Mouse (Mus musculus) neural tube, embryonic 11.5 days (tissue): ENCODE data around the gene Pom121. TPM values are rescaled to one million over a fixed set of nuclear protein-coding genes. Genes with fewer than 3 reads are reported as not detected.
A peak's percentile ranks its signal among the peaks of the same experiment; 100 is the strongest.

ENCODE experiments used
- ATAC-seq: fragments of 200-750 bp; cut with Nextera tagmentation; 2 replicates; pipeline ENCODE4 v1.8.0; 2017; ENCODE audit warnings: moderate number of reproducible peaks, mild to moderate bottlenecking, moderate TSS enrichment, moderate library complexity; ENCODE audit not compliant: insufficient read depth, low FRiP score, low TSS enrichment
- DNase-seq: peaks from one replicate; pipeline ENCODE4 v3.0.0-alpha.2; 2015; ENCODE audit warnings: low spot score
- H3K27ac ChIP-seq: fragments of 300-500 bp; sonication (generic); 2 replicates; pipeline ENCODE4 v1.5.1; 2014; ENCODE audit warnings: low read depth, mild to moderate bottlenecking, low read length
- H3K27me3 ChIP-seq: fragments of 300-500 bp; sonication (generic); 2 replicates; pipeline ENCODE4 v1.6.1; 2014; ENCODE audit warnings: mild to moderate bottlenecking, low read length, mixed read lengths; ENCODE audit not compliant: control insufficient read depth, insufficient read depth
- H3K36me3 ChIP-seq: fragments of 300-500 bp; sonication (generic); 2 replicates; pipeline ENCODE4 v1.6.1; 2014; ENCODE audit warnings: mild to moderate bottlenecking, low read length, moderate library complexity, mixed read lengths; ENCODE audit not compliant: control insufficient read depth, insufficient read depth
- H3K4me1 ChIP-seq: fragments of 300-500 bp; sonication (generic); 2 replicates; pipeline ENCODE4 v1.6.1; 2014; ENCODE audit warnings: low read length, mixed read lengths; ENCODE audit not compliant: control insufficient read depth, insufficient read depth
- H3K4me2 ChIP-seq: fragments of 300-500 bp; sonication (generic); 2 replicates; pipeline ENCODE4 v1.6.1; 2014; ENCODE audit warnings: low read depth, mild to moderate bottlenecking, moderate library complexity
- H3K4me3 ChIP-seq: fragments of 300-500 bp; sonication (generic); 2 replicates; pipeline ENCODE4 v1.5.1; 2014; ENCODE audit warnings: low read depth, low read length
- H3K9ac ChIP-seq: fragments of 300-500 bp; sonication (generic); 2 replicates; pipeline ENCODE4 v1.6.1; 2014; ENCODE audit warnings: mild to moderate bottlenecking, low read length
- H3K9me3 ChIP-seq: fragments of 300-500 bp; sonication (generic); 2 replicates; pipeline ENCODE4 v1.6.1; 2016; ENCODE audit warnings: low read length; ENCODE audit not compliant: control insufficient read depth
- WGBS: fragments of 180-500 bp; shearing (Covaris S2); extraction: QIAGEN DNeasy Blood & Tissue Kit; methylation state at CpG from one replicate; pipeline ENCODE4 v1.1.7; 2014; 5-methylcytosine and 5-hydroxymethylcytosine counted together
- polyA plus RNA-seq: library from polyadenylated mRNA; unstranded; fragments of >200 nt; fragmentation: Nextera tagmentation; extraction: Ambion mirVana; gene quantifications from 2 replicates; pipeline ENCODE4 v1.2.1, GENCODE M21; 2014

Pom121 gene
- polyA plus RNA-seq: 19.9 and 20.3 TPM in 2 replicates

DNA sequence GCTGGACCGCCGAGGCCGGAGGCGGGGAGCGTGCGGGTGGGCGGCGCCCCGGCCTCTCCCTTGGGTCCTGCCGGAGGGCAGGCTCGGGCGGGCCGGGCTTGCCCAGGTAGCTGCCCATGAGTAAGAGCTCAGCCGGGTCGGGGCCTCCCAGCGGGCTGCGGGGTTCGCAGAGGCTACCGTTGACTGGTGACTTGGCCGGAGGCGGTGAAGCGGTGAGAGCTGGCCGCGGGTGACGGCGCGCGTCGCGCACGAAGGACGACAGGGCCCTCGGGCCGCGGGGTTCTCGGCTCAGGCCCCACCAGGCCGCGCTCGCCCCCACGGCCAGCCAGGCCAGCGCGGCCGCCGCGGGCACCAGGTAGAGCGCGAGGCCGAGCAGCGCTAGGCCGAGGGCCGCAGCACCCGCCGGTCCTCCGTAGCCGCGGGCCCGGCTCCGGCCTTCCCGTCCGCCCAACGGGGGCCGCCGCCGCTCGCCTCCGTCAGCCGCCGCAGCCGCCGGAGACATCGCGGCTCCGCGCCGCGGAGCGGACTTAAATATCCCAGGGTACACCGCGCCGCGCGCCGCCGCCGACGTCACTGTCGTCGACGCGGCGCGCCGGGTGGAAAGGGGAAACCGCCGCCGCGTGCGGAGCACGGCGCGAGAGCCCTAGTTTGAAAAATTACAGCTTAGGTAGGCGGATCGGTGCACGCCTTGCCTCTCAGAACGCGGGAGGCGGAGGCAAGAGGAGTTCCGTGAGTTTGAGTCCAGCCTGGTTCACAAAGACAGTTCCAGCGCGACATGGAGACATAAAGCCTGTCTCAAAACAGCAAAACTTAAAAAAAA, at the start of gene Pom121:
Gene Pom121 (minus strand): TSS at position 543 of the 820 bp plus-strand sequence.
- DNase-seq (peak; percentile 92), ATAC-seq (peak; percentile 87)
- Histone ChIP-seq H3K27ac (peak within 1 kb of the TSS; percentile 70), H3K36me3 (peaks cover 14% of the 10 kb centered on the region), H3K4me3 (peak within 1 kb of the TSS; percentile 99), H3K9me3 (no peaks in the 10 kb centered on the region), H3K9ac (peak within 1 kb of the TSS; percentile 96), H3K4me2 (peak within 1 kb of the TSS; percentile 60), H3K4me1 (peaks cover 4% of the 10 kb centered on the region; the same call in 1 of the 2 replicates), H3K27me3 (no peaks in the 10 kb centered on the region)
- WGBS: under 1% methylated on average over 94 of the region's 110 CpGs

GRCm38 (mm10) chr5:135442430-135442829, 48.1 kb upstream of the Pom121 start:
- DNase-seq (no peak), ATAC-seq (no peak)
- 83% methylated on average over 7 of the region's 7 CpGs for WGBS
- no peaks in the 10 kb centered on the region for H3K4me1 ChIP-seq
- peaks cover 5% of the 10 kb centered on the region for H3K36me3 ChIP-seq
- no peak overlapping the region for H3K27ac ChIP-seq
- H3K27me3 ChIP-seq: no peaks in the 10 kb centered on the region
- no peak overlapping the region for H3K4me2 ChIP-seq
- no peak overlapping the region for H3K9ac ChIP-seq
- H3K4me3 ChIP-seq: no peak overlapping the region
- H3K9me3 ChIP-seq: no peaks in the 10 kb centered on the region

GRCm38 (mm10) chr5:135435039-135435438, 40.7 kb upstream of the Pom121 start:
- Histone ChIP-seq H3K27me3 (no peaks in the 10 kb centered on the region), H3K36me3 (peaks cover 22% of the 10 kb centered on the region), H3K4me3 (no peak overlapping the region), H3K9ac (no peak overlapping the region), H3K9me3 (no peaks in the 10 kb centered on the region), H3K4me1 (no peaks in the 10 kb centered on the region), H3K4me2 (no peak overlapping the region), H3K27ac (no peak overlapping the region)
- no peak for DNase-seq
- no peak for ATAC-seq
- 95% methylated on average over 10 of the region's 10 CpGs for WGBS

GRCm38 (mm10) chr5:135433861-135434260, 39.5 kb upstream of the Pom121 start:
- 96% methylated on average over 4 of the region's 4 CpGs for WGBS
- no peak overlapping the region for H3K4me2 ChIP-seq
- no peaks in the 10 kb centered on the region for H3K4me1 ChIP-seq
- H3K27ac ChIP-seq: no peak overlapping the region
- H3K27me3 ChIP-seq: no peaks in the 10 kb centered on the region
- H3K36me3 ChIP-seq: peaks cover 26% of the 10 kb centered on the region
- no peak overlapping the region for H3K9ac ChIP-seq
- no peaks in the 10 kb centered on the region for H3K9me3 ChIP-seq
- no peak for DNase-seq
- ATAC-seq: no peak
- no peak overlapping the region for H3K4me3 ChIP-seq

DNA sequence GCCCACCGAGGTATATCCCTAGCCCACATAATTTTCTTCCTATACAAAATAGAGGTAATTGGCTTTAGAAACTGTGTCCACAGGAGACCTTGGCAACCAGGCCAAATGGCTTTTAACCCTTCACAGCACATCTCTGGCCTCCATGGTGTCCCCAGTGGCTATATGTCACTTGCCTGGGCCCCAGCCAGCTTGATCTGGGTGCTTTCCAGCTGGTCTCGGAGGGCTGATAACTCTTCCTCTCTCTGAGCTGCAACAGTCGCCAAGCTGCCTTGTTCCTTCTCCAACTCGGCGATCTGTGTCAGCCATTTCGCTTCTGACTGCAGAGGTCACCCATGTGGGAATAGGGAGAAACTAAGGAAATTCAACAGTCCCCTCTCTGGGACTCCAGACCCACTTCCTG, 36.8 kb upstream of the Pom121 start:
- DNase-seq (no peak), ATAC-seq (no peak)
- Histone ChIP-seq H3K27ac (no peak overlapping the region), H3K4me2 (no peak overlapping the region), H3K9me3 (no peaks in the 10 kb centered on the region), H3K4me3 (no peak overlapping the region), H3K4me1 (no peaks in the 10 kb centered on the region), H3K9ac (no peak overlapping the region), H3K27me3 (no peaks in the 10 kb centered on the region), H3K36me3 (peaks cover 29% of the 10 kb centered on the region)
- WGBS: 88% methylated on average over 6 of the region's 6 CpGs

DNA sequence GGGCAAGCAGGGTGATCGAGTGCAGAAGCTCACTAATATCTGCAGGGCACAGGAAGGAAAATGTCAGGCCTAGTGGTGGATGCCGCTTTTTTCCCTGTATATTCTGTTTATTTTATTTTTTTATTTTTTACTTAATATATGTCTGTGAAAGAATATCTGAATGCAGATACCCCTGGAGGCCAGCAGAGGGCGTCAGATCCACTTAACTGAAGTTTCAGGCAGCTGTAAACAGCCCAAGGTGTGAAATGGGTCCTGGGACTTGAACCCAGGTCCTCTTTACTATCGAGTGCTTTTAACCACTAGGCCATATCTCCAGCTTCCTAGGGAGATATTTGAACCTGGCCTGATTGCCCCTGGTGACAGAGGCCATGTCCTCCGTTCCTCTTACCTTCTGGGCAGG, 34.4 kb upstream of the Pom121 start:
- H3K4me1 ChIP-seq: no peaks in the 10 kb centered on the region
- DNase-seq (no peak), ATAC-seq (no peak)
- H3K36me3 ChIP-seq: peaks cover 27% of the 10 kb centered on the region
- no peak overlapping the region for H3K9ac ChIP-seq
- H3K9me3 ChIP-seq: no peaks in the 10 kb centered on the region
- no peak overlapping the region for H3K4me2 ChIP-seq
- 76% methylated on average over 5 of the region's 5 CpGs for WGBS
- H3K4me3 ChIP-seq: no peak overlapping the region
- no peak overlapping the region for H3K27ac ChIP-seq
- H3K27me3 ChIP-seq: no peaks in the 10 kb centered on the region

- DNase-seq (no peak), ATAC-seq (no peak)
- peaks cover 11% of the 10 kb centered on the region; the same call in 1 of the 2 replicates for H3K36me3 ChIP-seq
- WGBS: 92% methylated on average over 9 of the region's 9 CpGs
- H3K27me3 ChIP-seq: no peaks in the 10 kb centered on the region
- H3K4me1 ChIP-seq: no peaks in the 10 kb centered on the region
- H3K4me3 ChIP-seq: no peak overlapping the region
- H3K9me3 ChIP-seq: no peaks in the 10 kb centered on the region
- no peak overlapping the region for H3K4me2 ChIP-seq
- no peak overlapping the region for H3K9ac ChIP-seq
- H3K27ac ChIP-seq: no peak overlapping the region
These were observed 15.9 kb upstream of the Pom121 start for GRCm38 (mm10) chr5:135410266-135410665.

GRCm38 (mm10) chr5:135408114-135408513, 13.8 kb upstream of the Pom121 start:
- Histone ChIP-seq H3K27ac (no peak overlapping the region), H3K4me3 (no peak overlapping the region), H3K9me3 (no peaks in the 10 kb centered on the region), H3K4me2 (no peak overlapping the region), H3K27me3 (no peaks in the 10 kb centered on the region), H3K36me3 (peaks cover 3% of the 10 kb centered on the region; the same call in 1 of the 2 replicates), H3K9ac (no peak overlapping the region), H3K4me1 (no peaks in the 10 kb centered on the region)
- DNase-seq (no peak), ATAC-seq (no peak)
- 86% methylated on average over 4 of the region's 4 CpGs for WGBS

DNA sequence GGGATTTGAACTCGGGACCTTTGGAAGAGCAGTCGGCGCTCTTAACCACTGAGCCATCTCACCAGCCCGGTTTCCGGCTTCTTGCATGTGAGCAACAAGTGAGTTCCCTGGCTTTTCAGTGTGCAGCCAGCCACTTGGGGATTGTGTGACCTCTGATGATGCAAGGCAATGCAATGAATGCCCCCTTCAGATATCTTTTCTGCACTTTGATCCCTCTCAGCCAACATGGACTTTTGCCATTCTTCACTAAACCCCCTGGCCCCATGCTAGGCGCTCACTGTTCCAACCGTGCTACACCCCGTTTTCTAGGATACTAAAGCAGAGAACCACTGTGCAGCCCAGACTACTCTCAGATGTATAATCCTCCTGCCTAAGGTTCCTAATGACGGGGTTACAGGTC, 11.1 kb upstream of the Pom121 start:
- Histone ChIP-seq H3K4me3 (no peak overlapping the region), H3K27ac (no peak overlapping the region), H3K36me3 (no peaks in the 10 kb centered on the region; the same call in 1 of the 2 replicates), H3K4me2 (no peak overlapping the region), H3K9ac (no peak overlapping the region), H3K27me3 (no peaks in the 10 kb centered on the region), H3K9me3 (no peaks in the 10 kb centered on the region), H3K4me1 (no peaks in the 10 kb centered on the region)
- DNase-seq (no peak), ATAC-seq (no peak)
- 89% methylated on average over 9 of the region's 9 CpGs for WGBS
